Mouse (Mus musculus) C2C12 (cell line): ENCODE measurements at regions not wholly inside any gene's neighbourhood (a gene's known extent, or its start where the extent isn't known, plus 50 kb on each side); places are given as distances from the start of the nearest gene placed in this dataset.

Source experiments
- CEBPB ChIP-seq: IDR thresholded peaks from one replicate; pipeline ENCODE4 v1.6.1; 2011; ENCODE audit warnings: low read depth, mild to moderate bottlenecking, control low read depth, moderate library complexity
- CTCF ChIP-seq: IDR thresholded peaks from one replicate; pipeline ENCODE4 v1.5.1; 2011; ENCODE audit not compliant: control insufficient read depth, insufficient read depth, insufficient read length
- MYOG ChIP-seq: IDR thresholded peaks from one replicate; pipeline ENCODE4 v1.6.1; 2011; ENCODE audit not compliant: control insufficient read depth, insufficient read length; ENCODE audit errors: extremely low read depth
- USF1 ChIP-seq: IDR thresholded peaks from one replicate; pipeline ENCODE4 v1.6.1; 2011; ENCODE audit warnings: low read depth, mild to moderate bottlenecking, control low read depth, moderate library complexity

DNA sequence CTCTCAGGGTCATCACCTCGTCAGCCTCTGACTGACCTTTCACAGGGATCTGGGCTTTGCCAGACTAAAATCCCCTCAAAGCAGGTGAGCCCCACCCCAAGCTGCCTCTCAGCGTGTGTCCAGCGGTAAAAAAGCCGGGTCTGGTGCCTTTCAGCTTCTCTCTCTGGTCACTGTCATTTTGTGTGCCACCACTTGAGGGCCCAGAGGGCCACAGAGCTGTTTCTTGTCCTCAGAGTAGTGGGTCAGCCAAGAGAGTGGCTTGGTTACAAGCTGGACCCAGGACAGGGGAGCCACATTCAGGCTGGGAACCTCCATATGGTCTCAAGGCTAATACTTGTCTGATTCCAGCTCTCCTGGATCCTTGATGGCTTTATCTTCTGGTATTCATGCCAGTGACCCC is 89.0 kb downstream of the Hif1an start:
- no peak for TF ChIP-seq CTCF
- no peak for TF ChIP-seq USF1
- TF ChIP-seq CEBPB: no peak
- no peak for TF ChIP-seq MYOG
